Mouse (Mus musculus) cerebellum, adult 2 months (tissue): ENCODE measurements at regions not wholly inside any gene's neighbourhood (a gene's known extent, or its start where the extent isn't known, plus 50 kb on each side); places are given as distances from the start of the nearest gene placed in this dataset.

Source experiments
- DNase-seq, 2 experiments: peaks; one replicate each; pipeline ENCODE4 v3.0.0; 2021
- H3K27ac ChIP-seq: fragments of 200-500 bp; 2 replicates; pipeline ENCODE4 v1.5.1; 2012; ENCODE audit warnings: low read length, control low read depth, inconsistent platforms; ENCODE audit not compliant: insufficient read depth
- H3K27me3 ChIP-seq: fragments of 200-500 bp; 2 replicates; pipeline ENCODE4 v1.6.1; 2012; ENCODE audit warnings: inconsistent platforms, mild to moderate bottlenecking, low read length, moderate library complexity; ENCODE audit not compliant: control insufficient read depth, insufficient read depth
- H3K4me1 ChIP-seq: fragments of 200-500 bp; 2 replicates; pipeline ENCODE4 v1.6.1; 2011; ENCODE audit warnings: low read length; ENCODE audit not compliant: control insufficient read depth, insufficient read depth
- H3K4me3 ChIP-seq: fragments of 200-500 bp; replicated peaks from 2 replicates; pipeline ENCODE3; 2011; ENCODE audit warnings: mild to moderate bottlenecking, low read depth, low read length, control low read depth; ENCODE audit not compliant: insufficient read depth
- CTCF ChIP-seq: fragments of 200-500 bp; IDR thresholded peaks from 2 replicates; pipeline ENCODE4 v1.5.1; 2011; ENCODE audit warnings: low read depth, mild to moderate bottlenecking, control low read depth, low read length, moderate library complexity, borderline replicate concordance; ENCODE audit not compliant: insufficient read depth
- POLR2A ChIP-seq: fragments of 200-500 bp; IDR thresholded peaks from 2 replicates; pipeline ENCODE4 v1.6.1; 2011; ENCODE audit warnings: low read length, control low read depth, borderline replicate concordance; ENCODE audit not compliant: insufficient read depth
- WGBS: fragments of 180-500 bp; shearing (Covaris S2); methylation state at CpG from one replicate; pipeline ENCODE4 v1.1.7; 2018; 5-methylcytosine and 5-hydroxymethylcytosine counted together

- no peaks in the 10 kb centered on the region for H3K4me1 ChIP-seq
- DNase-seq = no peak
- WGBS = 87% methylated on average over 14 of the region's 14 CpGs
- H3K4me3 ChIP-seq = no peak overlapping the region
- no peak overlapping the region for H3K27ac ChIP-seq
- no peaks in the 10 kb centered on the region for H3K27me3 ChIP-seq
- TF ChIP-seq POLR2A (no peak), CTCF (no peak)
These were observed 281.6 kb upstream of the Irx2 start for GRCm38 (mm10) chr13:72346944-72347586.

- no peak for TF ChIP-seq CTCF
- no peak for TF ChIP-seq POLR2A
- no peaks in the 10 kb centered on the region for H3K4me1 ChIP-seq
- WGBS = 32% methylated on average over 18 of the region's 18 CpGs
- H3K27ac ChIP-seq = no peak overlapping the region
- DNase-seq = no peak
- H3K4me3 ChIP-seq = no peak overlapping the region
- no peaks in the 10 kb centered on the region for H3K27me3 ChIP-seq
These were observed 275.9 kb upstream of the Irx2 start for GRCm38 (mm10) chr13:72352641-72353181.

GRCm38 (mm10) chr13:72355297-72355696, 273.3 kb upstream of the Irx2 start:
- H3K27ac ChIP-seq = no peak overlapping the region
- DNase-seq = no peak
- TF ChIP-seq CTCF = no peak
- no peak for TF ChIP-seq POLR2A
- H3K4me3 ChIP-seq = no peak overlapping the region
- H3K4me1 ChIP-seq = no peaks in the 10 kb centered on the region
- H3K27me3 ChIP-seq = no peaks in the 10 kb centered on the region
- 86% methylated on average over 1 of the region's 1 CpGs for WGBS

- no peak overlapping the region for H3K4me3 ChIP-seq
- TF ChIP-seq POLR2A (no peak), CTCF (no peak)
- H3K27me3 ChIP-seq = no peaks in the 10 kb centered on the region
- no peak for DNase-seq
- H3K27ac ChIP-seq = no peak overlapping the region
- no peaks in the 10 kb centered on the region for H3K4me1 ChIP-seq
- WGBS = 56% methylated on average over 3 of the region's 3 CpGs
These were observed 272.8 kb upstream of the Irx2 start for GRCm38 (mm10) chr13:72355821-72356220.

GRCm38 (mm10) chr13:72358243-72358904, 270.2 kb upstream of the Irx2 start:
- 43% methylated on average over 8 of the region's 8 CpGs for WGBS
- Histone ChIP-seq H3K27me3 (no peaks in the 10 kb centered on the region), H3K27ac (no peak overlapping the region), H3K4me3 (no peak overlapping the region), H3K4me1 (no peaks in the 10 kb centered on the region)
- no peak for DNase-seq
- TF ChIP-seq CTCF = no peak
- TF ChIP-seq POLR2A = no peak

- WGBS = 7% methylated on average over 24 of the region's 24 CpGs
- TF ChIP-seq CTCF (no peak), POLR2A (no peak)
- Histone ChIP-seq H3K4me1 (no peaks in the 10 kb centered on the region), H3K27me3 (no peaks in the 10 kb centered on the region), H3K27ac (no peak overlapping the region), H3K4me3 (no peak overlapping the region)
- no peak for DNase-seq
These were observed 262.9 kb upstream of the Irx2 start for GRCm38 (mm10) chr13:72365534-72366271.

GRCm38 (mm10) chr13:72366281-72366680, 262.3 kb upstream of the Irx2 start:
- Histone ChIP-seq H3K27me3 (no peaks in the 10 kb centered on the region), H3K4me1 (no peaks in the 10 kb centered on the region), H3K27ac (no peak overlapping the region), H3K4me3 (no peak overlapping the region)
- 65% methylated on average over 11 of the region's 11 CpGs for WGBS
- TF ChIP-seq POLR2A (no peak), CTCF (no peak)
- no peak for DNase-seq

GRCm38 (mm10) chr13:72370131-72370530, 258.5 kb upstream of the Irx2 start:
- no peak overlapping the region for H3K27ac ChIP-seq
- H3K4me3 ChIP-seq = no peak overlapping the region
- WGBS = 83% methylated on average over 1 of the region's 1 CpGs
- TF ChIP-seq POLR2A (no peak), CTCF (no peak)
- no peaks in the 10 kb centered on the region for H3K27me3 ChIP-seq
- no peaks in the 10 kb centered on the region for H3K4me1 ChIP-seq
- DNase-seq = no peak
